Mouse (Mus musculus) megakaryocyte, embryonic 14.5 days (primary cell): Measurements from ENCODE around the gene Zfp628.

Experiments
- FLI1 ChIP-seq: IDR thresholded peaks from 2 replicates; pipeline ENCODE4 v1.6.1; 2012; ENCODE audit warnings: low read length, inconsistent platforms, mixed read lengths
- GATA1 ChIP-seq: IDR thresholded peaks from 3 replicates; pipeline ENCODE4 v1.6.1; 2012; ENCODE audit warnings: mixed read lengths, low read length, inconsistent platforms, borderline replicate concordance

DNA sequence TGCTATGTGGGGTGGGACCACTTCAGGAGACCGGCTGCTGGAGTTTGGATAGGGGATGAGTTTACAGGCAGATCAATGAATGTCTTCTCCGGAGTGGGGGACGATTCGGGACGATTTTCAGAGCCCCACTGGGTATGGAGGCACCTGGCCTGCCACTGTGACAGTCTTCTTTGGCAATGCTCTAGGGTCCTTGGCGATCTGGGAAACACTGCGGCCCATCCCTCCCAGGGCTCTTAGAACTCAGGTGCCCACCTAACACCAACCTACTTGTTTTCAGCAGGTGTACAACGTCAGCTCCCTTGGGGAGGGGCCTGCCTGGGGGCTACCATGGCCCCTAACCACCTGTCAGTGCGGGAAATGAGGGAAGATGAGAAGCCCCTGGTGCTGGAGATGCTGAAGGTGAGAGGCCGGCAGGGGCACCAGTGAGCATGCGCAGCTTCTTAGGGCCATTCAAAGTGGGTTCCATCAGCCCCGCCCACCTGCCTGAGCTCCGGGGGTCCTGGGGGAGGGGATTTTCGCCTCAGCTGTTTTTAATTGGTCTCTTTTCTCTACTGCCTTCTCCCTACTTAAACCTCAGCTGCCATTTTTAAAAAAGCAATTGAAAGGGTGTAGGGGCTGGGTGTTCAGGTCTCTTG is 8.0 kb downstream of the Zfp628 start:
- no peak for TF ChIP-seq GATA1
- TF ChIP-seq FLI1: no peak
